Mouse (Mus musculus): ENCODE data around the gene Treml2. TPM values are rescaled to one million over a fixed set of nuclear protein-coding genes. Genes with fewer than 3 reads are reported as not detected.

Gene Treml2
- 0.23 and 0.37 TPM in 2 replicates for polyA plus RNA-seq (2014; fragmentation: Nextera tagmentation; extraction: Ambion mirVana)

DNA sequence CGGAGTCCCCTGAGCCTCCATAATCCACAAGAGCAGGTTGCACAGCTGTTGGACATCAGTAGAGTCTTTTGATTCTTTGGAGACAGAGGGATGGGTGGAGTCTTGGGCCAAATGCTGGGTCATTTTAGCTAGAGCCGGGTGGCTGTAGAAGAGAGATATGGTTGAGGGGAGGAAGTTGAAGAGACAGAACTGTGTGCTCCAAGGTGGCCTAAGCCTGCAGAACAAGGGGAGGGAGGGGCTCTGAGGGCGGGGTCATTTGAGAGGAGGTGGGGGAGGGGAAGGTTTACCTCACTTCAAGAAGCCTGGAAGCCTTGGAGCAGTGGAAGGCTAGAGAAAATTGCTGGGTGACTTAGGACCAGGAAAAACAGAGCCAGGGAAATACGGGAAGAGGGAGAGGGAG lies at the start of gene Treml2:
Treml2 (plus strand) TSS at position 296 of the 400 bp plus-strand sequence.
- no peaks in the 10 kb centered on the region for H3K4me1 ChIP-seq (ENCODE audit: control insufficient read depth, insufficient read depth, low read length)
- no peak within 1 kb of the TSS for H3K4me3 ChIP-seq (ENCODE audit: low read depth, low read length)
- H3K9me3 ChIP-seq (ENCODE audit: control insufficient read depth, low read length) = no peaks in the 10 kb centered on the region
- DNase-seq (ENCODE audit: low spot score, missing footprints) (no peak), ATAC-seq (ENCODE audit: low FRiP score) (no peak)
- 35% methylated on average over 3 of the region's 4 CpGs for WGBS
- H3K36me3 ChIP-seq (ENCODE audit: control insufficient read depth, insufficient read depth, low read length) = no peaks in the 10 kb centered on the region
- H3K4me2 ChIP-seq = no peak within 1 kb of the TSS
- no peak within 1 kb of the TSS for H3K27ac ChIP-seq (ENCODE audit: low read depth, low read length)
- H3K9ac ChIP-seq (ENCODE audit: low read length) = no peak within 1 kb of the TSS
- no peaks in the 10 kb centered on the region for H3K27me3 ChIP-seq (ENCODE audit: control insufficient read depth, insufficient read depth, low read length)

- Histone ChIP-seq H3K9me3 (ENCODE audit: control insufficient read depth, low read length) (no peaks in the 10 kb centered on the region), H3K4me1 (ENCODE audit: control insufficient read depth, insufficient read depth, low read length) (no peaks in the 10 kb centered on the region), H3K4me3 (ENCODE audit: low read depth, low read length) (no peak overlapping the region), H3K36me3 (ENCODE audit: control insufficient read depth, insufficient read depth, low read length) (no peaks in the 10 kb centered on the region), H3K4me2 (no peak overlapping the region), H3K27ac (ENCODE audit: low read depth, low read length) (no peak overlapping the region), H3K27me3 (ENCODE audit: control insufficient read depth, insufficient read depth, low read length) (no peaks in the 10 kb centered on the region), H3K9ac (ENCODE audit: low read length) (no peak overlapping the region)
- ATAC-seq (ENCODE audit: low FRiP score) (no peak), DNase-seq (ENCODE audit: low spot score, missing footprints) (peak; percentile 68)
- WGBS = 80% methylated on average over 11 of the region's 11 CpGs
These were observed 49.8 kb upstream of the Treml2 start for GRCm38 (mm10) chr17:48249501-48249900.

GRCm38 (mm10) chr17:48250631-48251030 lies 48.7 kb upstream of the Treml2 start:
- Histone ChIP-seq H3K27ac (ENCODE audit: low read depth, low read length) (no peak overlapping the region), H3K4me3 (ENCODE audit: low read depth, low read length) (no peak overlapping the region), H3K27me3 (ENCODE audit: control insufficient read depth, insufficient read depth, low read length) (no peaks in the 10 kb centered on the region), H3K4me2 (no peak overlapping the region), H3K9ac (ENCODE audit: low read length) (no peak overlapping the region), H3K36me3 (ENCODE audit: control insufficient read depth, insufficient read depth, low read length) (no peaks in the 10 kb centered on the region), H3K9me3 (ENCODE audit: control insufficient read depth, low read length) (no peaks in the 10 kb centered on the region), H3K4me1 (ENCODE audit: control insufficient read depth, insufficient read depth, low read length) (no peaks in the 10 kb centered on the region)
- ATAC-seq (ENCODE audit: low FRiP score) (no peak), DNase-seq (ENCODE audit: low spot score, missing footprints) (peak; percentile 59)
- 88% methylated on average over 7 of the region's 7 CpGs for WGBS

- Histone ChIP-seq H3K4me3 (ENCODE audit: low read depth, low read length) (no peak overlapping the region), H3K36me3 (ENCODE audit: control insufficient read depth, insufficient read depth, low read length) (no peaks in the 10 kb centered on the region), H3K9me3 (ENCODE audit: control insufficient read depth, low read length) (0 out of 2 replicates have a peak, but pooled peaks cover 4% of the 10 kb centered on the region), H3K27me3 (ENCODE audit: control insufficient read depth, insufficient read depth, low read length) (no peaks in the 10 kb centered on the region), H3K4me1 (ENCODE audit: control insufficient read depth, insufficient read depth, low read length) (no peaks in the 10 kb centered on the region), H3K4me2 (no peak overlapping the region), H3K27ac (ENCODE audit: low read depth, low read length) (no peak overlapping the region), H3K9ac (ENCODE audit: low read length) (no peak overlapping the region)
- ATAC-seq (ENCODE audit: low FRiP score) (no peak), DNase-seq (ENCODE audit: low spot score, missing footprints) (no peak)
These were observed 42.7 kb upstream of the Treml2 start for GRCm38 (mm10) chr17:48256575-48256974.

DNA sequence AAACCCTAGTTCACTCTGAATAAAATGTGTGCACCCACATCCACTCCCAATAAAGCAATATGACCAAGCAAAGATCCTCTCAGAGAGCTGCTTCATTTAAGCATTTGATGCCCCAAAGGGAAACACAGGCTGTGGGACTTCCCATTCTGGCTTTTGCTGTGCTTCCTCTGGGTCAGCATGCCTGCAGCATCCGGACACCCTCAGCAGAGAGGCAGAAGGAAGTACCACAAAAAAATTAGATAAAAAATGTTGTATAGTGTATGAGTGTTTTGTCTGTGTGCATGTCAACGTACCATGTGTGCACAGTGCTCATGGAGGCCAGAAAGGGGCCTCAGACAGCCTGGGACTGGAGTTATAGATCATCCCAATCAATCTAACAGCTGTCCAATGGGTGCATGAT lies 37.4 kb upstream of the Treml2 start:
- DNase-seq (ENCODE audit: low spot score, missing footprints) (no peak), ATAC-seq (ENCODE audit: low FRiP score) (no peak)
- Histone ChIP-seq H3K4me2 (no peak overlapping the region), H3K9ac (ENCODE audit: low read length) (no peak overlapping the region), H3K27ac (ENCODE audit: low read depth, low read length) (no peak overlapping the region), H3K4me3 (ENCODE audit: low read depth, low read length) (no peak overlapping the region), H3K9me3 (ENCODE audit: control insufficient read depth, low read length) (0 out of 2 replicates have a peak, but pooled peaks cover 4% of the 10 kb centered on the region), H3K4me1 (ENCODE audit: control insufficient read depth, insufficient read depth, low read length) (no peaks in the 10 kb centered on the region), H3K27me3 (ENCODE audit: control insufficient read depth, insufficient read depth, low read length) (no peaks in the 10 kb centered on the region), H3K36me3 (ENCODE audit: control insufficient read depth, insufficient read depth, low read length) (no peaks in the 10 kb centered on the region)
- 80% methylated on average over 2 of the region's 2 CpGs for WGBS

GRCm38 (mm10) chr17:48263741-48264362 lies 35.4 kb upstream of the Treml2 start, which contains the start of gene Treml4:
TSS of gene Treml4 (plus strand) at chr17:48264295.
- DNase-seq (ENCODE audit: low spot score, missing footprints) = peak; percentile 19
- no peaks in the 10 kb centered on the region for H3K27me3 ChIP-seq (ENCODE audit: control insufficient read depth, insufficient read depth, low read length)
- H3K4me3 ChIP-seq (ENCODE audit: low read depth, low read length) = no peak within 1 kb of the TSS
- 92% methylated on average over 3 of the region's 3 CpGs for WGBS
- H3K9ac ChIP-seq (ENCODE audit: low read length) = no peak within 1 kb of the TSS
- H3K36me3 ChIP-seq (ENCODE audit: control insufficient read depth, insufficient read depth, low read length) = no peaks in the 10 kb centered on the region
- no peaks in the 10 kb centered on the region for H3K4me1 ChIP-seq (ENCODE audit: control insufficient read depth, insufficient read depth, low read length)
- no peak within 1 kb of the TSS for H3K27ac ChIP-seq (ENCODE audit: low read depth, low read length)
- H3K4me2 ChIP-seq = no peak within 1 kb of the TSS
- 0 out of 2 replicates have a peak, but pooled peaks cover 4% of the 10 kb centered on the region for H3K9me3 ChIP-seq (ENCODE audit: control insufficient read depth, low read length)
- no peak for ATAC-seq (ENCODE audit: low FRiP score)

- H3K9me3 ChIP-seq (ENCODE audit: control insufficient read depth, low read length) = no peaks in the 10 kb centered on the region
- H3K27ac ChIP-seq (ENCODE audit: low read depth, low read length) = no peak overlapping the region
- H3K27me3 ChIP-seq (ENCODE audit: control insufficient read depth, insufficient read depth, low read length) = no peaks in the 10 kb centered on the region
- WGBS = 88% methylated on average over 7 of the region's 7 CpGs
- H3K4me2 ChIP-seq = no peak overlapping the region
- H3K4me3 ChIP-seq (ENCODE audit: low read depth, low read length) = no peak overlapping the region
- DNase-seq (ENCODE audit: low spot score, missing footprints) (no peak), ATAC-seq (ENCODE audit: low FRiP score) (no peak)
- H3K9ac ChIP-seq (ENCODE audit: low read length) = no peak overlapping the region
- H3K36me3 ChIP-seq (ENCODE audit: control insufficient read depth, insufficient read depth, low read length) = no peaks in the 10 kb centered on the region
- no peaks in the 10 kb centered on the region for H3K4me1 ChIP-seq (ENCODE audit: control insufficient read depth, insufficient read depth, low read length)
These were observed 34.6 kb upstream of the Treml2 start for GRCm38 (mm10) chr17:48264662-48265061.

- Histone ChIP-seq H3K9ac (ENCODE audit: low read length) (no peak overlapping the region), H3K27ac (ENCODE audit: low read depth, low read length) (no peak overlapping the region), H3K4me2 (no peak overlapping the region), H3K27me3 (ENCODE audit: control insufficient read depth, insufficient read depth, low read length) (no peaks in the 10 kb centered on the region), H3K4me3 (ENCODE audit: low read depth, low read length) (no peak overlapping the region), H3K4me1 (ENCODE audit: control insufficient read depth, insufficient read depth, low read length) (no peaks in the 10 kb centered on the region), H3K9me3 (ENCODE audit: control insufficient read depth, low read length) (no peaks in the 10 kb centered on the region), H3K36me3 (ENCODE audit: control insufficient read depth, insufficient read depth, low read length) (no peaks in the 10 kb centered on the region)
- 24% methylated on average over 2 of the region's 2 CpGs for WGBS
- ATAC-seq (ENCODE audit: low FRiP score) (no peak), DNase-seq (ENCODE audit: low spot score, missing footprints) (peak; percentile 82)
These were observed 33.2 kb upstream of the Treml2 start for GRCm38 (mm10) chr17:48266138-48266537.

- Histone ChIP-seq H3K9me3 (ENCODE audit: control insufficient read depth, low read length) (no peaks in the 10 kb centered on the region), H3K4me3 (ENCODE audit: low read depth, low read length) (no peak overlapping the region), H3K4me1 (ENCODE audit: control insufficient read depth, insufficient read depth, low read length) (no peaks in the 10 kb centered on the region), H3K9ac (ENCODE audit: low read length) (no peak overlapping the region), H3K4me2 (no peak overlapping the region), H3K27ac (ENCODE audit: low read depth, low read length) (no peak overlapping the region), H3K27me3 (ENCODE audit: control insufficient read depth, insufficient read depth, low read length) (no peaks in the 10 kb centered on the region), H3K36me3 (ENCODE audit: control insufficient read depth, insufficient read depth, low read length) (no peaks in the 10 kb centered on the region)
- peak; percentile 76 for DNase-seq (ENCODE audit: low spot score, missing footprints)
- 40% methylated on average over 2 of the region's 2 CpGs for WGBS
- no peak for ATAC-seq (ENCODE audit: low FRiP score)
These were observed 32.5 kb upstream of the Treml2 start for GRCm38 (mm10) chr17:48266610-48267304.

All from midbrain, embryonic 11.5 days (tissue).